Mouse (Mus musculus): ENCODE data around the gene Pitx3.
A peak's percentile ranks its signal among the peaks of the same experiment; 100 is the strongest.
"Not testable (repeated sequence)": the region's sequence is repeated elsewhere in the genome, so short reads cannot be mapped to it uniquely, and the experiment has no call there.

The Pitx3 gene

GRCm38 (mm10) chr19:46131694-46132525, 16.2 kb downstream of the Pitx3 start, which contains the start of gene Elovl3:
Gene Elovl3, plus strand, starts transcription at chr19:46131897.
- peak; percentile 54 to 62 for DNase-seq

GRCm38 (mm10) chr19:46131283-46131682, 16.8 kb downstream of the Pitx3 start:
- no peak for DNase-seq

GRCm38 (mm10) chr19:46129737-46130136, 18.4 kb downstream of the Pitx3 start:
- not testable (repeated sequence) for DNase-seq

GRCm38 (mm10) chr19:46126301-46126700, 21.8 kb downstream of the Pitx3 start:
- DNase-seq, result no peak

GRCm38 (mm10) chr19:46124651-46125050, 23.5 kb downstream of the Pitx3 start:
- no peak for DNase-seq

- DNase-seq, result no peak
Measured at GRCm38 (mm10) chr19:46123876-46124275, 24.2 kb downstream of the Pitx3 start.

- no peak for DNase-seq
Measured at GRCm38 (mm10) chr19:46120872-46121271, 27.3 kb downstream of the Pitx3 start.

GRCm38 (mm10) chr19:46119458-46119857, 28.7 kb downstream of the Pitx3 start:
- no peak for DNase-seq

GRCm38 (mm10) chr19:46114617-46115016, 33.5 kb downstream of the Pitx3 start:
- no peak for DNase-seq

- DNase-seq, result no peak
Measured at GRCm38 (mm10) chr19:46110781-46111180, 37.3 kb downstream of the Pitx3 start.

- DNase-seq, result no peak
Measured at GRCm38 (mm10) chr19:46110214-46110613, 37.9 kb downstream of the Pitx3 start.

- no peak for DNase-seq
Measured at GRCm38 (mm10) chr19:46104187-46104557, 44.0 kb downstream of the Pitx3 start.

GRCm38 (mm10) chr19:46103437-46104186, 44.5 kb downstream of the Pitx3 start:
- DNase-seq, result no peak

- no peak for DNase-seq
Measured at GRCm38 (mm10) chr19:46099561-46099960, 48.6 kb downstream of the Pitx3 start.

GRCm38 (mm10) chr19:46096396-46096795, 51.7 kb downstream of the Pitx3 start:
- no peak for DNase-seq

- DNase-seq, result no peak
Measured at GRCm38 (mm10) chr19:46095291-46095690, 52.8 kb downstream of the Pitx3 start.

GRCm38 (mm10) chr19:46094144-46094543, 54.0 kb downstream of the Pitx3 start:
- no peak for DNase-seq

GRCm38 (mm10) chr19:46091641-46092040, 56.5 kb downstream of the Pitx3 start:
- DNase-seq, result no peak

- DNase-seq, result no peak
Measured at GRCm38 (mm10) chr19:46087871-46088270, 60.3 kb downstream of the Pitx3 start.

- peak; percentile 63 to 73 for DNase-seq
Measured at GRCm38 (mm10) chr19:46086337-46086736, 61.8 kb downstream of the Pitx3 start.

Measured in kidney, postnatal 4 days (tissue).